Mouse (Mus musculus): Measurements from ENCODE around the gene Rab29.
"Not testable (repeated sequence)": the region's sequence is repeated elsewhere in the genome, so short reads cannot be mapped to it uniquely, and the experiment has no call there.

Rab29 gene

GRCm38 (mm10) chr1:131866304-131866999 lies 572 bp upstream of the Rab29 start:
- DNase-seq, result no peak

DNA sequence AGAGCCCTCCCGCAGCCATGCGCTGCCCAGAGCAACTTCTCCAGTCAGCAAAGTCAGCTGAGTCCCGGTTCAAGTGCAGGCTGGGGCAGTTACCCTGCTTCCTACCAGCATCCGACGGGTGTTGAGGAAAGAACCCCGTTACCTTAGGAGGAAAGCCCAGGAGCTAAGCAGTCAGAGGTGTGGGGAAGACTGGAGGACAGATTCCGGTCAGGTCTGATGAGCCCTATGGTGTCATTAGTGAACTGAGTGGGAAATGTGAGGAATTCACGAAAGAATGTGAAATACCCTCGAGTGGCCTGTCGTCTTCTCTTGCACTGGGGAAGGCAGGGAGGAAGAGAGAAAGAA lies 894 bp downstream of the Rab29 start:
- DNase-seq, result no peak

DNA sequence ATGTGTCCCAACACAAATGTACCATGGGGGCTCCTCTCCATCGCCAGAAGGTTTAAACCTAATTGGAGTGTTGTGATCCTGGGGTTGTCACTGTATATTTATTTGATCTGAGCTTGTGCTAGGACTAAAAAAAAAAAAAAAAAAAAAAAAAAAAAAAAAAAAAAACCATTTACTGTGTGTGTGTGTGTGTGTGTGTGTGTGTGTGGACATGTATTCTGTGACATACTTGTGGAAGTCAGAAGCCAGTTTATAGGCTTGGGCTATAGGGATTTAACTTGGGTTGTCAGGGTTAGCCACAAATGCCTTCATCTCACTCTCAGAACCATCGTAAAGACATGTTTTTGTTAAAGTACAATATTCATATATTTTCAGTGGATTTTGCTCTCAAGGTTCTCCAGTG lies 2.5 kb downstream of the Rab29 start:
- DNase-seq, result no peak

DNA sequence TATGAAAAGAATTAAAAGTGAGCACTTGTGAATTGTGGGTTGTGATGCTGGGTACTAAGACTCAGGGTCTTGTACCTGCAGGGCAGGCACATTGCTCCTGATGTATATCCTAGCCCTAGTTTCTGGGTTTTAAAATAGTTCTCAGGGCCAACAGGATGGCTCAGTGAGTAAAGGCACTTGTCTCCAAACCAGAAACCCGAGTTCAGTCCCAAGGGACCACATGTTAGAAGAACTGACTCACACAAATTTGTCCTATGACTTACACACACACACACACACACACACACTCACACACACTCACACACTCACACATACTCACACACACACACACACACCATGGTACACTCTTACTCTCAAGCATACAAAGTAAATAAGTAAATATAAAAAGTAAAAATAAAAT lies 5.8 kb downstream of the Rab29 start:
- DNase-seq, result no peak

- no peak for DNase-seq
Observed at GRCm38 (mm10) chr1:131879816-131880215, 12.8 kb downstream of the Rab29 start.

DNA sequence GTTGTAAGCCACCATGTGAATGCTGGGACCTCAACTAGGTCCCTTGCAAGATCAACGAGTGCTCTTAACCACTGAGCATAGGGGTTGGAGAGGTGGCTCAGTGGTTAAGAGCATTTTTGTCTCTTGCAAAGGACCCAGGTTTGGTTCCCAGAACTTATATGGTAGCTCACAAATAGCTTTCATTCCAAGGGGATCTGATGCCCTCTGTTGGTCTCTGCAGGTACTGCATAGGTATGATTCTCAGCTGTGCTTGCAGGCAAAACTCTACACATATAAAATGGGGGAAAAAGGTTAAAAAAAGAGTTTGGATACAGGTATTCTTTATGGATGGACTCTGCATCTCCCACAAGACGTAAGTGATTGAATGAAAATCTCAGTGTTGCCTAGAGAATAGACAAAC lies 15.8 kb downstream of the Rab29 start:
- DNase-seq, result peak; percentile 9 to 33

DNA sequence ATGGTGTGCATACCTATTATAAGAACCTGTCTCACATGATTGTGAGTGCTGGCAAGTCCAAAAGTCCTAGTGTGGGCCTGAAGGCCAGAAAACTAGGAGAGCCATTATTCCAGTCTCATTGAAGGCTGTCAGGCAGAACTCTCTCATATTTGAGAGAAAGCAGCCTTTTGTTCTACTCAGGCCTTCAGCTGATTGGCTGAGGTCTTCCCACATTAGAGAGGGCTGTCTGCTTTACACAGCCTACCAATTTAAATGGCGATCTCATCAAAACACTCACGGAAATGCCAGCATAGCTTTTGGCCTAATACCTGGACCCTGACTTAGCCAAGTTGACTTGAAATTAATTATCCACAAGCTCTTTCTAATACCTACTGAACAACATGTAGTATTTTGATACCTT lies 19.1 kb downstream of the Rab29 start:
- DNase-seq, result no peak

DNA sequence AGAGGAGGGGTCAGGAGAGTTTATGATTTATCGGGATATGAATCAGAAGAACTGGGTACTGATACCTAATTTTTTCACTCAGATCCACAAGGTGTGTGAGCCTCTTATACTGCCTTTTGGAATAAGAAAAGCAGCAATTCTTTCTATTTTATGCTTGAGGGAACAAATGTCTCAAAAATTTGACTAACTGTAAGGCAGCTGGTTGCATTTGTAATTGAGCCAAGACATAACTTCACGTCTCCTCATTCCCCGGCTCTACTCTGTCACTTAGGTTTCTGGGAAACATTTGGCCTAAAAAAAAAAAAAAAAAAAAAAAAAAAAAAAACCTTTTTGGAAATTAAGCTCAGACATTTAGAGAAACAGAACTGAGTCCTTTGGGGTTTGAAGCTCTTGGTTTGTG lies 19.6 kb downstream of the Rab29 start:
- DNase-seq, result no peak

DNA sequence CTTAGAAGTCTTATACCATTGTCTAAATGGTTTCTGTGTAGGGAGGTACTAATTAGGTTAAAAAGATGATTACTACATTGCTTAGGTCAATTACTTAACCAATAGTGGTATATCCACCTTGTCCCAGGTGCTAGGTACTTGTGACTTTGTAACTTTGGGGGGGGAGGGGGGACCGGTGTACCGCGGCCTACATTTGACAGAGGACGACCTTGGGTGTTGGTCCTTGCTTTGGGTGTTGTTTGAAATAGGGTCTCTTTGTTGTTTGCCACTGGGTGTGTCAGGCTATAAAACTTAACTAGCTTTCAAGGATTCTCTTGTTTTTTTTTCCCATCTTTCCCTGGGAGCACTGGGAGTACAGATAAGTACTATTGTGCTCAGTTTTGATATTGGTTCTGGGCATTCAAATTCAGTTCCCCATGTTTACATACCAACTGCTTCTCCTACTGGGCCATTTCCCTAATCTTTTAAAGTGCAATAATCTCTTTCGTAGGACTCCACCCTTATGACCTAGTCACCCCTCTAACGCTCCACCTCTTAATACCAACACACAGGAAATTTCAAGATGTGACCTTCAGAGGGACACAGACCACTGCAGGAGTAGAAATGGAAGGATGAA lies 23.1 kb downstream of the Rab29 start:
- DNase-seq, result no peak

- DNase-seq, result no peak
Observed at GRCm38 (mm10) chr1:131891436-131891835, 24.4 kb downstream of the Rab29 start.

GRCm38 (mm10) chr1:131902679-131903078 lies 35.7 kb downstream of the Rab29 start:
- DNase-seq, result no peak

DNA sequence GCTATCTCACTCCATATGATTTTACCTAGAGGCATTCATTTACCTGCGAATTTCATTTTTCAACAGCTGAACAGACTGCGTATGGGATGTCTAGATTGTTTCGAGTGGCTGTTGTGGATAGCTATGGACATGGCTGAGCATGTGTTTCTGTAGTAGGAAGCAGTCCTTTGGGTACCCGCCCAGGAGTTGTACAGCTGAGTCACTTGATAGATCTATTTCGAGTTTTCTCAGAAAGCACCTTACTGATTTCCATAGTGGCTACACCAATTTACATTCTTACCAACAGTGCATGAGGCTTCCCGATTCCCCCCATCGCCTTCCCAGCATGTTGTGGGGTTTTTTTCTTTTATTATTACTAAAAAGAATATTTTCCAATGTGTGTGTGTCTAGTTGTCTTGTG lies 36.2 kb downstream of the Rab29 start:
- no peak for DNase-seq

DNA sequence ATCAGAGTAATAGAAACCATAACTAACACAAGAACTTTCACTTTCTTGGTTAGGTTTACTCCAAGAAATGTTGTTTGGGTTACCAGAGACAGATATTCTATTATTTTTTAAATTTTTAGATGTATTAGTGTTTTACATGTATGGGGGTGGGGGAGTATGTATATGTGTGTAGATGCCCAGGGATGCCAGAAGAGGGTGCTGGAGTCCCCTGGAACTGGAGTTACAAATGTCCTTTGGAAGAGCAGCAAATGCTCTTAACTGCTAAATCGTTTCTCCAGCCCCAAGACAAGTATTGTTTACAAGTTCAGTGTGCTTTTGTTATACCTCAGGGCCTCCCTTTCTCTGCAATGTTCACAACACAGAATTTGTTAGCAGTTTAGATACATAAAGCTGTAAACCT lies 38.5 kb downstream of the Rab29 start:
- no peak for DNase-seq

DNA sequence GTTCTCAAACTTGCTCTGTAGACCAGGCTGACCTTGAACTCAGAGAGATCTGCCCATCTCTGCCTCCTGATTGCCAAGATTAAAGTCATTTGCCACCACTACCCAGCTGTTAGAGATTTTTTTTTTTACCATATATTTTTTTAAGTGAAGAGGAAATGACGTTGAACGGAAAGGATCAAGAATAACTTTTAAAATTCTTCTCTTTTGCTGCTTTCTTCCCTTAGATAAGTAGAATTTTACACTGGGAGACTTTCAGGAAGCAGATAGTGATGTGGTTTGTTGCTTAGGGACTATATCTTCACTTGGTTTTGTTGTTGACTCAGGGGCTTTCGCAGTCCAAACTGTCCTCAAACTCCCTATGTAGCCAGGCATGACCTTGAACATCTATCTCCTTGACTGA lies 41.4 kb downstream of the Rab29 start:
- no peak for DNase-seq

GRCm38 (mm10) chr1:131909236-131909635 lies 42.2 kb downstream of the Rab29 start:
- not testable (repeated sequence) for DNase-seq

DNA sequence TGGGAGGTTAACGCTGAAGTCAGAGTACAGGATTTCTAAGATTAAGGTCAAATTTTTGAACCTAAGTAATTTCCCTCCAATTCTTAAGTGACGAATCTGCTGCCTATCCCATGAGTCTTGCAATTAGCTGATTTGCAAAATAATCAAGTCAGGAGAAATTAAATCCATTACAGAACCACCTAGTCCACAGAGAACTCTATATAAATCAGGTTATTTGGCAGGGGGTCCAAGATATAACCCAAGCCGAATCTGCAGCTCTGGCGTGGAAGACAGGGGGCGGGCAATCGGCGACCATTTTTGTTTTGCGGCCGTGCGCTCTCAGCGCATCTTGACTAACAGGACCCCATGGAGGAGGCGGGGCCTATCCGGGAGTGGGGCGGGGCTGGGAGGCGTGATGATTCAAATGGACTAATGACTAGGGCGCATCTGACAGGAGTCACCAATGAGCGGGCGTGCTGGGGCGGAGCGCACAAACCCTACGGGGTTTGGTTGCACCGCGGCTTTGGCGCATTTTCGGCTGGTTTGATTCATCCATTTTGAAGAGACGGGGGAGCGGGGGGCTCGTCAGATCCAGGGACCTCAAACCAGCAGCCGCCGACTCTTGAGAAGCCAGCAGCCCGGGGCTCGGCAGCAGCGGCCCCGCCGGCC lies 43.1 kb downstream of the Rab29 start, which contains the start of gene Nucks1:
Gene Nucks1 (plus strand): TSS at position 534 of the 648 bp plus-strand sequence.
- peak; percentile 99 to 100 for DNase-seq

GRCm38 (mm10) chr1:131910674-131911558 lies 43.9 kb downstream of the Rab29 start:
- DNase-seq, result peak; percentile 81 to 84

DNA sequence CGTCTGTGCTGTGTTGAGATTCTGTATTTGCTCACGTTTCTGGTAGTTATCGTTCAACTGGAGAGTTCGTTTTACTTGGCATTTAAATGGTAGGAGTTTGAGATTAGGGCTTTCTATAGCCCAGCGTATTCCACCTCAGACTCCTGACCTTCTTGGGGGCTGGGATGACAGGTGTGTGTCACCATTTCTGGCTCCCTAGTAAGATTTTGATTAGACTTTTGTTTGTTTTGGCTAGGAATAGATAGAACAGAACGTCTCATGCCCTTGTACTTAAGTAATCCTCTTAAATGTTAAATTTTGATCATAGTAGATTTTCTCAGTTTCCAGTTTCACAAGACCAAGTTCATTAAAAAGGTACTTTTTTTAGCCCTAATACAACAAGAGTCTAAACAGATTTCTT lies 50.6 kb downstream of the Rab29 start:
- no peak for DNase-seq

- no peak for DNase-seq
Observed at GRCm38 (mm10) chr1:131919052-131919451, 52.0 kb downstream of the Rab29 start.

DNA sequence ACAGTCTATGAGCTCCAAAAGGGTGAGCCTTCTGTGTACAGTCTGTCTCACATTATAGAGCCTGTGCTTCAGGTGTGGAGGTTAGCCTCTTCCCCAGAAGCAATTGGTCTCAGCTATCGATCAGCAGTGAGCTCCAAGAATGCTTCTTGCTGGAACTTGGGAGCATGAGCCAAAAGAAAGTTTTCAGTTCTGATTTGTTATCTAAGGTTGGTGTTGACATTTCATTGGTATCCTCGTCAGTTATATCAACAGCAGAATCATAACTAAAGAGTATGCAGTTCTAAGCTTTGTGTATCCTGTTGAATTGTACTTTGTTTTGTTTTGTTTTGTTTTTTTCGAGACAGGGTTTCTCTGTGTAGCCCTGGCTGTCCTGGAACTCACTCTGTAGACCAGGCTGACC lies 55.1 kb downstream of the Rab29 start:
- DNase-seq, result no peak
